Mouse (Mus musculus): ENCODE measurements around the gene Alg3.

The Alg3 gene

DNA sequence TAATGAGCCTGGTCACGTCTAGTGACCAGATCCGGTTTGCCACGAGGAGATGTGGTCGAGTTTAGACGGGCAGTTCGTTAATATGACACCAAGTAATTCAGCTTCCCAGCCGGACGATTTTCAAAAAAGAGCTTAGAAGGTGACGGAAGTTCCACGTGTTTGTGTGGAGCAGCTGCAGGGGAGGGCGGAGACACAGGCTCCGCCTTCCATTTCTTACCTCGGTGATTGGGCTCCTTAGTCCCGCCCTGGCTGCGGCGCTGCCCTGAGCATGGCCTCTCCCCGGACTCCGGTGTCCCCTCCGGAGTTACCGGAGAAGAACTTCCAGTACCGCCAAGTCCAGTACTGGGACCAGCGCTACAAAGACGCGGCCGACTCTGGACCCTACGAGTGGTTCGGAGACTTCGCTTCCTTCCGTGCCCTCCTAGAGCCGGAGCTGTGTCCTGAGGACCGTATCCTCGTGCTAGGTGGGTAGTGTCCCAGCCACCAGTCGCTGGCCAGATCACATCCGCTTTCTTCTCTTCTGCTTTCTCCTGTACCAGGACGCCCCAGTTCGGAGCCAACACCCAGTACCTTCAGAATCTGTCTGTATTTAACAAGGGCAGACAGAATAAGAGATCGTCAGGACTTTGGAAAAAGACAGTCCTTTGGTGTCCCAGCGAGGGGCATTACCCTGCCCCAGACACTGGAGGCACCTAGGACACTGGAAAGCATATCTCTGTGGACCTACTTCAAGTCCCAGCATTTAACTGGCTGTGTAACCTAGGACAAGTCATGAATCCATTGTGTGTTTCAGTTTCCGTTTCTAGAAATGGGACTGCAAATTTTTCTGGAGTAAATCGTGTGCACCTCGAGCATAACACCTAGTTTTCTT is at the start of gene Alg3, which contains the start of the genes Eef1akmt4 and Gm49333:
Alg3 (minus strand) TSS at position 379 of the 871 bp plus-strand sequence.
Eef1akmt4 (plus strand) TSS at position 237 of the 871 bp plus-strand sequence.
Gm49333 (plus strand) TSS at position 254 of the 871 bp plus-strand sequence.
- peak; percentile 87 for DNase-seq (ENCODE audit: low spot score)

DNA sequence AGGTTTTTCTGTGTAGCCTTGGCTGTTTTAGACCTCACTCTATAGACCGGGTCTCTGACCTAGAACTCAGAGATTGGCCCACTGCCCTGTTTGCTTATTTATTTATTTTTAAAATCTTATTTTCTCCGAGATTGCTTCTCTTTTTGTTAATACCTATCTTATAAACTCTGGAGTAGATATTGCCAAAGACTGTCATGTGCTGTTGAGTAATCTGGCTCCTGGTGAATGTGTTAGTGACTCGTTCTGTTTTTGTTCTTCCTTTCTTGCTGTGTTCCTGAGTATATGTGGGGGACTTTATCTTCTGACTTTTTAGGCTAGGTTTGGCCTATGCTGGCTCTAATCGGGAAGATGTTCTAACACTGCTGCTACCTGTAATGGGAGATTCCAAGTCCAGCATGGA is 46.1 kb upstream of the Alg3 start:
- DNase-seq (ENCODE audit: low spot score), result no peak

DNA sequence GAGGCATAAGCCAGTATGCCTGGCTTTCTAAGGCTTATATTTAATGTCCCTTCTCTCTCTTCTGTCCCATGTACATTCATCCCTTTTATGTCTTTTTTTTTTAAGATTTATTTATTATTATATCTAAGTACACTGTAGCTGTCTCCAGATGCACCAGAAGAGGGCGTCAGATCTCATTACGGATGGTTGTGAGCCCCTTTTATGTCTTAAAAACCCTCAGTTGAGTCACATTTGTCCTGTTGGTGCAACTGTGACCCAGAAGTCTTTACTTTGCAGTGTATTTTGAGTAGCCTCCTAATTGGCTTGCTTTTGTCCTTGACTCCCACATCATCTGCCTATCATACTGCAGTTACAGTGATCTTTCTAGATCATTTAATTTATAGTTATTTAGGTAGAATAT is 41.8 kb upstream of the Alg3 start:
- no peak for DNase-seq (ENCODE audit: low spot score)

- no peak for DNase-seq (ENCODE audit: low spot score)
Measured at GRCm38 (mm10) chr16:20651947-20652310, 40.4 kb upstream of the Alg3 start.

- DNase-seq (ENCODE audit: low spot score), result peak; percentile 89
Measured at GRCm38 (mm10) chr16:20651076-20651946, 39.8 kb upstream of the Alg3 start, which contains the start of gene Psmd2. Psmd2 (plus strand) TSS chr16:20651652.

DNA sequence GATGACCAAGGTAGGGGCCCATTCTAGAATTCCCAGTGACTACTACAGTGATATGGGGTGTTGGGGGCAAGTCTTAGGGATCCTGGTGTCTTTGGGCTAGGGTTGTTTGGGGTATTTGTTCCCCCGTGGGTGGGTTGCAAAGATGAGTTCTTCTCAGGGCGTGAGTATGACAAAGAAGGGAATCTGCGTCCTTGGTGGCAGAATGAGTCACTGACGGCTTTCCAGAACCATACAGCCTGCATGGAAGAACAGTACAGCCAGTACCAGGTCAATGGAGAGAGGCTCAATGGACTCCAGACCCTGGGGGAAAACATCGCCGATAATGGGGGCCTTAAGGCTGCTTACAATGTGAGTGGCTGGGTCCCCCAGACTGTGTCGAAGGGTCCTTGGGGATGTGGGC is 32.4 kb upstream of the Alg3 start:
- no peak for DNase-seq (ENCODE audit: low spot score)

- DNase-seq (ENCODE audit: low spot score), result peak; percentile 25
Measured at GRCm38 (mm10) chr16:20642161-20642560, 30.6 kb upstream of the Alg3 start.

GRCm38 (mm10) chr16:20638367-20638766 is 26.8 kb upstream of the Alg3 start:
- no peak for DNase-seq (ENCODE audit: low spot score)

GRCm38 (mm10) chr16:20637410-20637809 is 25.9 kb upstream of the Alg3 start:
- no peak for DNase-seq (ENCODE audit: low spot score)

- no peak for DNase-seq (ENCODE audit: low spot score)
Measured at GRCm38 (mm10) chr16:20629731-20630634, 18.4 kb upstream of the Alg3 start, which contains the start of gene Ece2. Ece2 (plus strand) TSS chr16:20629828.

GRCm38 (mm10) chr16:20628871-20629391 is 17.4 kb upstream of the Alg3 start:
- DNase-seq (ENCODE audit: low spot score), result no peak

DNA sequence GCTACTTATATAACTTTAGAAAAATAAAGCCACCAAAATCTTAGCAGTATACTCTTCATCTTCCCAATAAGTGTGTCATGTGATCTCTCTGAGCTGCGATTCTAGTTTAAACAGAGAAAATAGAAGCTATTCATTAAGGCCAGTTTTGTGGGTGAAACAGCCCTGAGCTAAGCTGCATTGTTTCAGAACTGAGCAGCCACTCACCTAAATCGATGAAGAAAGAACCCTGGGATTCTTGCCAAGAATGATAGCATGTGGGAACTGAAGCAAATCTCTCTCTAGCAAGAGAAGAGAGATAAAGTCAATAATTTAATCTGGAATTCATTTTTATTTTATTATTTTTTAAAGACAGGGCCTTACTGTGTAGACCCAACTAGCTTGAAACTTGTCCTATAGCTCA is 11.7 kb upstream of the Alg3 start:
- no peak for DNase-seq (ENCODE audit: low spot score)

DNA sequence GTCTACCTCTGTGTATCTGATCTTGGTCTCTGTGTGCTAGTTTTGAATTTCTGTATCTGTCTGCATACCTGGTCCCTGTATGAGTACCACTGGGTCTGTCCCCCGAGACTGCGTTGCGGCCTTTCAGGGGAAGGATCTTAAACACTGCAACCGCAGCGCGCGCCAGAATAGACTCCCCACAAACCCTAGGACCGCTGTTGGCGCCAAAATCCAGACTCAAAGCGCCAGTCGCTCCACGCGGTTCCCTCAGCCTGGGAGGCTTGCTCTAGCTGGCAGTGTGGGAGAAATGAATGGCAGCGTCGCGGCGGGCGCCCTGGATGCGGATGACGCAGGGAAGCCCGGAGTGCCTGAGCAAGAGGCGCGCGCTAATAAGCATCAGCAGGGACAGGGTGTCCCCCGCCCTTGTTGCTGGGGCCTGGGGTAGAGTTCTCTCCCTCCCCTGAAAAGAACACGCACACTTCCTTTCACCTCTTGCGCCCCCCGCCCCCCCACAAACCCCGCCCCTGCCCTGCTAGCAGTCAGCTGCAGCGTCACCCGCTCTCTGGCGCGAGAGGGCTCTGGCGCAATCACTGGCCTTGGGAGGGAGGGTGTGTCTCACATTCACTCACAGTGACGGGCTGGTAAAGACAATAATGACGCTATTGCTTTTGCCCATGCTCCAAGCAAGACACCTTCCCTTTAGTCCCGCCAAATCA is 10.6 kb upstream of the Alg3 start:
- DNase-seq (ENCODE audit: low spot score), result peak; percentile 19

GRCm38 (mm10) chr16:20621191-20621990 is 9.9 kb upstream of the Alg3 start, which contains the start of gene Camk2n2:
Camk2n2 (minus strand) TSS chr16:20621287.
- DNase-seq (ENCODE audit: low spot score), result peak; percentile 9

DNA sequence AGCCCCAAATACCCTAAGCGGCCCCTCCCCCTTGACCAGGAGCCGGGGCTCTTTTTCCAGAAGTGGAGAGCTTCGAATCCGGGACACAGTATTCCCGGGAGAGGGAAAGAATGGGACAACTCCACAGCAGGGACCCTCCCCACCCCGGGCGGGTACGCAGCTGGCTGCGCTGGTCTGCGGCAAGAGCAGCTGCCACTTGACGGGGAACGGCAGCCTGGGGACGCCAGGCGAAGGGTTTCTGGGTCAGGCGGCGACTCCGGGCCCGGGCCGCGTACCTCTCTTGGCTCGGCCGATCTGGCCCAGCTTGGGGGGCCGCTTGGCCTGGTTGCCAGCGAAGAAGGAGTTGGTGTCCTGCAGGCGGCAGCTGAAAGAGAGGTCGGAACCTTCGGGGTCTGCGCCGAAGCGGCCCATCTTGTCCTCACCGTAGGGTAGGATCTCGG is 9.2 kb upstream of the Alg3 start:
- DNase-seq (ENCODE audit: low spot score), result no peak

GRCm38 (mm10) chr16:20620399-20620735 is 8.8 kb upstream of the Alg3 start:
- peak; percentile 4 for DNase-seq (ENCODE audit: low spot score)

GRCm38 (mm10) chr16:20619541-20620398 is 8.2 kb upstream of the Alg3 start:
- no peak for DNase-seq (ENCODE audit: low spot score)

- DNase-seq (ENCODE audit: low spot score), result peak; percentile 81
Measured at GRCm38 (mm10) chr16:20610501-20611356, 806 bp downstream of the Alg3 start.

Measured in T-cell, adult 2 months (primary cell).